Mouse (Mus musculus): ENCODE data around the gene Clcnkb.

DNA sequence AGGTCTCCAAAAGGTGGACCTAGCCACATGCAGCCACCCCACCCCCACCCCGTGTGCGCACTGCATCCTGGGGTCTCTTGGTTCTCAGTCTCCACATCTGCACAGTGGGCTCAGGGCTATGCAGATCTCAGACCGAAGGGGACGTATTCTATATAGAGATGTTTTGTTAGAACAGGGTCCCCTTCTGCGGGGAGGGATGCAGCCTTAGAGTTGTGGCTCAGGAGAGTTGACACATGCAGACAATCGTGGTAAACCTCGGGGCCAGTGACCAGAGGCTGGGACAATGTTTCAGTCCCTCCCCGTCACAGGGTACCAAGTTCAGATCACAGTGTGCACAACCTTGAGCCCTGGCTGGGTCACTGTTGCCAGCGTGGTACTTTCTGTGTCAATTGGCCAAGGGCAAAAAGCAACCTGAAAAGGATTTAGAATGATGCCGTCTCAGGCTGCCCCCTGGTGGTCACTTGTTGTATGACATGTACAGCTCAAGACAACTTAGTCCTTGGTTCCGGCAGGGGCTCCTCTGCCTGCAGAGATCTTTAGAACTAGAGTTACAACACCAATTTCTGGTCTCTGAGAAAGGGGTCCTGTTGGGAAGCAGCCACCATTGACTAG, 52.8 kb downstream of the Clcnkb start:
- TF ChIP-seq CTCF (IDR thresholded peaks at IDR 0.05) (peak; percentile 96), POLR2A (IDR thresholded peaks at IDR 0.05; ENCODE audit: insufficient read depth, low read depth, low read length) (no peak)
